Mouse (Mus musculus) bone marrow macrophage, adult 2 months (primary cell): ENCODE results near the gene Plekha7. TPM values are rescaled to one million over a fixed set of nuclear protein-coding genes. Genes with fewer than 3 reads are reported as not detected.

Experiments used
- H3K27ac ChIP-seq: 2 replicates; pipeline ENCODE4 v1.5.1; 2012; ENCODE audit warnings: low read depth, low read length; ENCODE audit not compliant: insufficient read depth
- H3K4me1 ChIP-seq: 2 replicates; pipeline ENCODE4 v1.6.1; 2012; ENCODE audit warnings: low read length; ENCODE audit not compliant: control insufficient read depth, insufficient read depth
- H3K4me3 ChIP-seq: 2 replicates; pipeline ENCODE4 v1.5.1; 2012; ENCODE audit warnings: mild to moderate bottlenecking, low read length, moderate library complexity; ENCODE audit not compliant: insufficient read depth
- CTCF ChIP-seq: IDR thresholded peaks from 2 replicates; pipeline ENCODE4 v1.5.1; 2012; ENCODE audit warnings: low read depth, mild to moderate bottlenecking, low read length, moderate library complexity
- POLR2A ChIP-seq: IDR thresholded peaks from 2 replicates; pipeline ENCODE4 v1.6.1; 2012; ENCODE audit warnings: mild to moderate bottlenecking, low read depth, low read length, borderline replicate concordance
- polyA plus RNA-seq: library from polyadenylated mRNA; stranded (reverse); fragments of >200 nt; gene quantifications from 2 replicates; pipeline ENCODE4 v1.2.4, GENCODE M21; 2012; ENCODE audit not compliant: missing spikeins, insufficient read depth, insufficient read length

Gene Plekha7
- polyA plus RNA-seq, 1 experiment, result not detected

- Histone ChIP-seq H3K4me1 (no peaks in the 10 kb centered on the region), H3K27ac (no peak overlapping the region), H3K4me3 (no peak overlapping the region)
- TF ChIP-seq POLR2A (no peak), CTCF (no peak)
These were observed 53.5 kb downstream of the Plekha7 start for GRCm38 (mm10) chr7:116254660-116255059.

- Histone ChIP-seq H3K27ac (no peak overlapping the region), H3K4me3 (no peak overlapping the region), H3K4me1 (no peaks in the 10 kb centered on the region)
- TF ChIP-seq POLR2A (no peak), CTCF (no peak)
These were observed 55.7 kb downstream of the Plekha7 start for GRCm38 (mm10) chr7:116252470-116252869.

- no peak overlapping the region for H3K4me3 ChIP-seq
- no peak overlapping the region for H3K27ac ChIP-seq
- TF ChIP-seq POLR2A (no peak), CTCF (no peak)
- no peaks in the 10 kb centered on the region for H3K4me1 ChIP-seq
These were observed 56.7 kb downstream of the Plekha7 start for GRCm38 (mm10) chr7:116251516-116251915.

- TF ChIP-seq CTCF (no peak), POLR2A (no peak)
- no peaks in the 10 kb centered on the region for H3K4me1 ChIP-seq
- no peak overlapping the region for H3K27ac ChIP-seq
- H3K4me3 ChIP-seq, result no peak overlapping the region
These were observed 59.6 kb downstream of the Plekha7 start for GRCm38 (mm10) chr7:116248536-116248935.

- Histone ChIP-seq H3K4me3 (no peak overlapping the region), H3K4me1 (no peaks in the 10 kb centered on the region), H3K27ac (no peak overlapping the region)
- TF ChIP-seq POLR2A, result no peak
- no peak for TF ChIP-seq CTCF
These were observed 60.8 kb downstream of the Plekha7 start for GRCm38 (mm10) chr7:116247377-116247729.

GRCm38 (mm10) chr7:116246696-116247376, 61.3 kb downstream of the Plekha7 start:
- Histone ChIP-seq H3K4me1 (no peaks in the 10 kb centered on the region), H3K4me3 (no peak overlapping the region), H3K27ac (no peak overlapping the region)
- TF ChIP-seq POLR2A (no peak), CTCF (no peak)

GRCm38 (mm10) chr7:116245815-116246695, 62.1 kb downstream of the Plekha7 start:
- no peak overlapping the region for H3K4me3 ChIP-seq
- no peak for TF ChIP-seq CTCF
- TF ChIP-seq POLR2A, result no peak
- H3K27ac ChIP-seq, result no peak overlapping the region

GRCm38 (mm10) chr7:116244302-116245165, 63.6 kb downstream of the Plekha7 start:
- Histone ChIP-seq H3K4me3 (no peak overlapping the region), H3K4me1 (no peaks in the 10 kb centered on the region)
- TF ChIP-seq POLR2A, result no peak
- TF ChIP-seq CTCF, result no peak

More at GRCm38 (mm10) chr7:116245815-116246695, 62.1 kb downstream of the Plekha7 start:
- no peaks in the 10 kb centered on the region for H3K4me1 ChIP-seq

GRCm38 (mm10) chr7:116242810-116243209, 65.4 kb downstream of the Plekha7 start:
- no peak overlapping the region for H3K27ac ChIP-seq
- no peak for TF ChIP-seq CTCF
- TF ChIP-seq POLR2A, result no peak
- no peak overlapping the region for H3K4me3 ChIP-seq
- no peaks in the 10 kb centered on the region for H3K4me1 ChIP-seq

More at GRCm38 (mm10) chr7:116244302-116245165, 63.6 kb downstream of the Plekha7 start:
- no peak overlapping the region for H3K27ac ChIP-seq
